Mouse (Mus musculus) heart, adult 18-20 months (tissue): Measurements from ENCODE around the gene Gm3233. TPM values are rescaled to one million over a fixed set of nuclear protein-coding genes. Genes with fewer than 3 reads are reported as not detected.
A peak's percentile ranks its signal among the peaks of the same experiment; 100 is the strongest.
"Not testable (repeated sequence)": the region's sequence is repeated elsewhere in the genome, so short reads cannot be mapped to it uniquely, and the experiment has no call there.

ENCODE experiments used
- DNase-seq, 2 experiments: peaks; one replicate each; pipeline ENCODE4 v3.0.0; 2021 to 2022; ENCODE audit warnings: mixed read lengths in 1 of 2
- total RNA-seq, 2 experiments: library from RNA; stranded (reverse); gene quantifications; 2 replicates each; pipeline ENCODE4 v1.2.3; 2021

Gene Gm3233
- total RNA-seq, 2 experiments from 2014 or later, result not detected

- no peak for DNase-seq
Measured at GRCm38 (mm10) chr10:77728280-77728679, 31.2 kb downstream of the Gm3233 start.

- DNase-seq, result no peak
Measured at GRCm38 (mm10) chr10:77726186-77726585, 33.3 kb downstream of the Gm3233 start, which contains the start of gene Gm10100. Gene Gm10100, plus strand, starts transcription at chr10:77726486.

- DNase-seq, result no peak
Measured at GRCm38 (mm10) chr10:77724855-77725254, 34.6 kb downstream of the Gm3233 start.

- not testable (repeated sequence) for DNase-seq
Measured at GRCm38 (mm10) chr10:77720299-77720698, 39.2 kb downstream of the Gm3233 start, which contains the start of gene Krtap12-1. Gene Krtap12-1, plus strand, starts transcription at chr10:77720599.

- no peak for DNase-seq
Measured at GRCm38 (mm10) chr10:77715507-77715906, 44.0 kb downstream of the Gm3233 start, which contains the start of gene Gm10142. Gene Gm10142, plus strand, starts transcription at chr10:77715807.

GRCm38 (mm10) chr10:77713734-77714133 is 45.7 kb downstream of the Gm3233 start:
- peak in 1 of 2 experiments; percentile 5 for DNase-seq

GRCm38 (mm10) chr10:77711157-77711556 is 48.3 kb downstream of the Gm3233 start, which contains the start of gene Gm10024:
Gene Gm10024, plus strand, starts transcription at chr10:77711457.
- not testable (repeated sequence) for DNase-seq

GRCm38 (mm10) chr10:77709831-77710230 is 49.7 kb downstream of the Gm3233 start:
- no peak for DNase-seq

Other genes with a start within 250 kb of the Gm3233 start
- 10 to 100 TPM in 1 of 2 experiments, 1 to 10 TPM in 1; 8.3 to 10.5 TPM for gene Fam207a, start 243.9 kb downstream of the Gm3233 start, total RNA-seq
- gene Itgb2, start 229.4 kb downstream of the Gm3233 start, total RNA-seq, result 1 to 10 TPM; 6.8 to 7.9 TPM
- 100 to 1,000 TPM; 132 to 150 TPM for gene Pttg1ip, start 178.0 kb downstream of the Gm3233 start, total RNA-seq
- gene Sumo3, start 153.6 kb downstream of the Gm3233 start, total RNA-seq, result 10 to 100 TPM; 81.7 to 82.3 TPM
- gene Gm49325, start 153.5 kb downstream of the Gm3233 start, total RNA-seq, result 10 to 100 TPM; 15.5 to 15.7 TPM
- 10 to 100 TPM; 80.9 to 82.8 TPM for gene Ube2g2, start 137.4 kb downstream of the Gm3233 start, total RNA-seq
- gene Tspear, start 73.1 kb downstream of the Gm3233 start, total RNA-seq, result not detected
- not detected for gene Gm19402, start 68.9 kb downstream of the Gm3233 start, total RNA-seq
- not detected for gene Gm9508, start 62.4 kb downstream of the Gm3233 start, total RNA-seq
- not detected for gene Gm10272, start 53.1 kb downstream of the Gm3233 start, total RNA-seq
- not detected for gene Gm10024, start 48.2 kb downstream of the Gm3233 start, total RNA-seq
- gene Gm10142, start 43.9 kb downstream of the Gm3233 start, total RNA-seq, result not detected
- gene Krtap12-1, start 39.1 kb downstream of the Gm3233 start, total RNA-seq, result not detected
- gene Gm10100, start 33.2 kb downstream of the Gm3233 start, total RNA-seq, result not detected
- not detected for gene Gm18596, start 17.0 kb downstream of the Gm3233 start, total RNA-seq
- not detected for gene Gm9736, start 8.3 kb downstream of the Gm3233 start, total RNA-seq
- not detected for gene Gm3238, start 11.6 kb upstream of the Gm3233 start, total RNA-seq
- gene Gm7138, start 17.3 kb upstream of the Gm3233 start, total RNA-seq, result not detected
- gene Gm3250, start 22.9 kb upstream of the Gm3233 start, total RNA-seq, result not detected
- gene Gm7137, start 28.5 kb upstream of the Gm3233 start, total RNA-seq, result not detected
- gene Gm9639, start 35.4 kb upstream of the Gm3233 start, total RNA-seq, result not detected
- gene Gm19668, start 39.5 kb upstream of the Gm3233 start, total RNA-seq, result not detected
- gene Gm9507, start 52.2 kb upstream of the Gm3233 start, total RNA-seq, result not detected
- not detected for gene Gm2696, start 55.0 kb upstream of the Gm3233 start, total RNA-seq
- not detected for gene Krtap10-4, start 67.4 kb upstream of the Gm3233 start, total RNA-seq
- gene Krtap10-10, start 76.3 kb upstream of the Gm3233 start, total RNA-seq, result not detected
- gene Gm36176, start 87.1 kb upstream of the Gm3233 start, total RNA-seq, result not detected
- not detected for gene Gm10318, start 93.2 kb upstream of the Gm3233 start, total RNA-seq
- not detected for gene Gm3285, start 102.3 kb upstream of the Gm3233 start, total RNA-seq
- under 1 TPM; 0.49 to 0.69 TPM for gene Lrrc3, start 142.9 kb upstream of the Gm3233 start, total RNA-seq
- 1 to 10 TPM in 1 of 2 experiments, under 1 TPM in 1; 0.99 to 1.5 TPM for gene Trpm2, start 210.9 kb upstream of the Gm3233 start, total RNA-seq
- 1 to 10 TPM; 8.8 to 9.8 TPM for gene 1810043G02Rik, start 218.8 kb upstream of the Gm3233 start, total RNA-seq